Mouse (Mus musculus) retina, adult 2 months (tissue): ENCODE measurements around the gene Dixdc1.
"Not testable (repeated sequence)": the region's sequence is repeated elsewhere in the genome, so short reads cannot be mapped to it uniquely, and the experiment has no call there.

Experiments
- DNase-seq: peaks from one replicate; pipeline ENCODE4 v3.0.0-alpha.2; 2012; ENCODE audit warnings: low read depth, low spot score

The Dixdc1 gene

DNA sequence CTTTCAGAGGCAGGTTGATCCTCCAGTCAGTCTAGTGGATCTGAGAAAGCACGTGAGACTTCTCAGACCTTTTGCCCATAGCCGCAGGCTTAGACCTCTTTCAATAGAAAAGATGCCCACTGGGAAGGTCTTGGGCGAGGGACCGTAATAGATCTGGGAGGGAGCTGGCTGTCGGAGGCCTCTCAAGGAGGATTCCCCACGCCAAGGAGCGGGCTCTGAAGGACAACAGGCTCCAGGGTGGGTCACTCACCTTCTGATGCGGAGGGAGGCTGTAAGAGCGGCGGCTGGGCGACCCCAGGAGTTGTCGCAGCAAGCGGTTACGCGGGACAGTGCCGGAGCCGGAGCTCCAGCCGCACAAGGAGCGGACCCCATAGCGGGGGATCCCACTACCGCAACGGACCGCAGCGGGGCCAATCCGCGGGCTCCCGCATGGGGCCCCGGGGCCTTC lies 80.4 kb downstream of the Dixdc1 start:
- no peak for DNase-seq

DNA sequence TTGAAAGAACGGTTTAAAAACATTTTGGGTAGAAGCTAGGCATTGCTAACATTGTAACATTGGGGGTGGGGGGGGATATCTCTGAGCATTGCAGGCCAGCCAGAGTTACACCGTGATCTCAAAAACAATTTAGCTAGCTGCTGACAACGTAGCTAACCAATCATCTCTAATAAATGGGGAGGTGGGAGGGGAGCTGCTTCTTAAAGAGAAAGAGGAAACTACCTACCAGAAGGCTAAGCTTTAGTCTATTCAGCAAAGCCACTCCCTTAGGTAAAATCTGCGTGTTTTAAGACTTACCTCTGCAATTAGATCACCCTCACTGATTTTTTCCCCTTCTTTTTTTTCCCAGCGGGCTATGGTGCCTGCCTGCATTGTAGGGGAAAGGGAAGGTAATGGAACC lies 80.9 kb downstream of the Dixdc1 start:
- DNase-seq, result no peak

DNA sequence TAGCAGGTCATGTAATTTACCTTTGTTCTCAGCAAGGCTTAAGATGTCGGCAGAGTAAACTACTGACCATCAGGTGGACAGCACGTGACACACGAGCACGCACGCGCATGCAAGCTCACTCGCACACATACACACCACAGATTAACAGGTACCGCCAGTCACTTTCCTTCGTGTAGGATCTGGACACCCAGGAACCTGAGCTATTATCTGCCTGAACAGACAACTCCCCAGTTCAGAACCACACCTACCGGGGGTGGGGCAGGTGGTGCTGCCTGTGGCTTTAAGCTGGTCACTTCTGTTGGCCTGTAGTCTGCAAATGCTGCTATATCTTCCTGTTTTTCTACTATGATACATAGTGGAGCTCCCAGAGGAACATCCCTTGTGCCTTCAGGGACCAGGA lies 88.8 kb downstream of the Dixdc1 start:
- no peak for DNase-seq

GRCm38 (mm10) chr9:50646826-50647370 lies 92.4 kb downstream of the Dixdc1 start:
- DNase-seq, result no peak

GRCm38 (mm10) chr9:50634270-50634669 lies 105.0 kb downstream of the Dixdc1 start:
- DNase-seq, result no peak

DNA sequence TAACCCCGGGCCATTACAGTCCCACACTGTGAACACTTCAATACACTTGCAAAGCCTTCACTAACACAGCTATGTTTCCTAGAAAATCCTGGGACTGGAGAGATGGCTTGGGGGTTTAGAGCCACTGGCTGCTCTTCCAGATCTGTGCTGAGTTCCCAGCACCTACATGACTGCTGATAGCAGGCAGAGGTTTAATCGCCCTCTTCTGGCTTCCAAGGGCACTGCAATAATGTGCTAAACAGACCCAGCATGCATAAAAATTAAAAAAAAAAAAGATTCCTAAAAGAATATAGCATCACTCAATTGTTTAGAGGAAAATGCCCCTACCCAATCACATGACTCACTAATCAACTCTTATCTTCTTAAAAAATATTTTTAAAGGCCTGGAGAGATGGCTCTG lies 106.3 kb downstream of the Dixdc1 start:
- DNase-seq, result no peak

DNA sequence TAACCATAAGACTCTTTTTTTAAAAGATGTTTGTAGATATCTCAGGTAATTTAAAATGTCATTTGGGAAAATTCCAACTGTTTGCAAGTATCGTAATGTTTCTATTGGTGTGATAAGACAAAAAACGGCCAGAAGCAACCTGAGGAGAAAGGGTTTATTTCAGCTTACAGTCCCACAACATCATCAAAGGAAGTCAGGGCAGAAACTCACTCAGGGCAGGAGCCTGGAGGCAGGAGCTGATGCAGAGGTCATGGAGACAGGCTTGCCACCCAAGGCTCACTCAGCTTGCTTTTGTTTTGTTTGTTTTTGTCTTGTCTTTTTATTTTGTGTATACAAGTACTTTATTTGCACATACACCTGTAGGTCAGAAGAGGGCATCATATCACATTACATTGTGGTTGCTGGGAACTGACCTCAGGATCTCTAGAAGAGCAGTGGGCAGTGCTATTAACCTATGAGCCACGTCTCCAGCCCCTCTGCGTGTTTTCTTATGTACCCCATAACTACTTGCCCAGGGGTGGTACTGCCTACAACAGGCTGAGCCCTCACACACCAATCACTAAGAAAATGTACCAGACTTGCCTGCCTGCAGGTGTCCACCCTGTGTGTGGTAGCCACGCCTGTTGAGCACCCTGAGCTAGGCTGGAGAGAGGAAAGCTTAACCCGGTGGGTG lies 107.2 kb downstream of the Dixdc1 start:
- no peak for DNase-seq

DNA sequence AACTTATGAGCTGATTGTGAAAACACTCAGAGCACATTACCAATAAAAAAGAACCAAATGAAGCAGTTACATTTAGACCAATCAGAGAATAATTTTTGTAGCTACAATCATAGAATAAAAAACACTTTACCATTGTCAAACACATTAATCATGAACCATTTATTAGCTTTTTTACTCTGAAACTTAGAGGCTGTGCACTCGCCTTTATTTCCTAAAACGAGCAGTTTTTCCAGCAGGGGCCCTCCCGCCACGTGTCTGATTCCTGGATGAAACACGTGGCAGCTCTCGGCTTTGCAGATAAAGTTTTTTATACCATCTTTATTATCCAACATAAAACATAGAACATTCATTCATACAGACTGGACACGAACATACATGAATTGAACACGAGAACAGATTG lies 108.4 kb downstream of the Dixdc1 start:
- DNase-seq, result not testable (repeated sequence)

DNA sequence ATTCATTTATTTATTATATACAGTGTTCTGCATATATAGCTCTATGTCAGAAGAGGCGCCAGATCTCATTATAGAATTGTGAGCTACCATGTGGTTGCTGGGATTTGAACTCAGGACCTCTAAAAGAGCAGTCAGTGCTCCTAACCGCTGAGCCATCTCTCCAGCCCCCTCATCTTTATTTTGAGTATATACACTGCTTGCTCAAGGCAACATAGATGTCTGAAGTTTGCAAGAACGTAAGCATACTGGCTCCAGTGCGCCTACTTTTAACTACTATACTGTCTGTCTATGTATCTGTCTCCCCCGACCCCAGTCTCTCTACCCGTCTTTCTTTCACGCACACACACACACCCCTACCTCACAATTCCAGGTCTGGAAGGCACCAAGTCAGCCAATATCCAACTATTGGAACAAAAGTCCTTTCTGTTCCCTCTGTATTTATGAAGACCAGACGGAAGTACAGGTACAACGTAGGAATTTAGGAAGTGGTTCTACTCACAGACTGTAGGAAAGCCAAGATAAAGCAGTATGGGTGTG lies 121.5 kb downstream of the Dixdc1 start:
- DNase-seq, result no peak

- peak; percentile 79 for DNase-seq
Observed at GRCm38 (mm10) chr9:50616766-50617603, 122.3 kb downstream of the Dixdc1 start, which contains the start of the genes Pih1d2 and Nkapd1. TSS of gene Pih1d2 (plus strand) at chr9:50617321. TSS of gene Nkapd1 (minus strand) at chr9:50617464.

GRCm38 (mm10) chr9:50616161-50616560 lies 123.2 kb downstream of the Dixdc1 start:
- DNase-seq, result no peak
